Mouse (Mus musculus) thymus, adult 2 months (tissue): Measurements from ENCODE around the gene Dnajb2. TPM values are rescaled to one million over a fixed set of nuclear protein-coding genes. Genes with fewer than 3 reads are reported as not detected.
"Not testable (repeated sequence)": the region's sequence is repeated elsewhere in the genome, so short reads cannot be mapped to it uniquely, and the experiment has no call there.

Source experiments
- DNase-seq: peaks from one replicate; pipeline ENCODE4 v3.0.0; 2021
- H3K27ac ChIP-seq: fragments of 200-500 bp; 2 replicates; pipeline ENCODE4 v1.5.1; 2012; ENCODE audit warnings: low read length, control low read depth; ENCODE audit not compliant: control insufficient read depth, insufficient read depth
- H3K27me3 ChIP-seq: fragments of 200-500 bp; 2 replicates; pipeline ENCODE4 v1.6.1; 2012; ENCODE audit warnings: mild to moderate bottlenecking, low read length, moderate library complexity, mixed read lengths; ENCODE audit not compliant: control insufficient read depth, insufficient read depth
- H3K36me3 ChIP-seq: fragments of 200-500 bp; 2 replicates; pipeline ENCODE4 v1.6.1; 2012; ENCODE audit warnings: mild to moderate bottlenecking, low read length, moderate library complexity; ENCODE audit not compliant: control insufficient read depth, insufficient read depth
- H3K4me1 ChIP-seq: fragments of 200-500 bp; replicated peaks from 2 replicates; pipeline ENCODE4 v1.6.1; 2012; ENCODE audit warnings: low read length; ENCODE audit not compliant: control insufficient read depth, insufficient read depth
- H3K4me3 ChIP-seq: fragments of 200-500 bp; 2 replicates; pipeline ENCODE4 v1.5.1; 2012; ENCODE audit warnings: mild to moderate bottlenecking, low read length, control low read depth, moderate library complexity; ENCODE audit not compliant: control insufficient read depth, insufficient read depth
- CTCF ChIP-seq: fragments of 200-500 bp; IDR thresholded peaks from 2 replicates; pipeline ENCODE4 v1.5.1; 2012; ENCODE audit warnings: mild to moderate bottlenecking, control low read depth, low read length, moderate library complexity, borderline replicate concordance; ENCODE audit not compliant: control insufficient read depth, poor library complexity, insufficient read depth; ENCODE audit errors: extremely low read depth
- POLR2A ChIP-seq: fragments of 200-500 bp; IDR thresholded peaks from 2 replicates; pipeline ENCODE4 v1.6.1; 2012; ENCODE audit warnings: mild to moderate bottlenecking, low read length, control low read depth, moderate library complexity; ENCODE audit not compliant: control insufficient read depth, poor library complexity, insufficient read depth; ENCODE audit errors: extremely low read depth
- WGBS: fragments of 180-500 bp; shearing (Covaris S2); methylation state at CpG from one replicate; pipeline ENCODE4 v1.1.7; 2018; 5-methylcytosine and 5-hydroxymethylcytosine counted together
- polyA plus RNA-seq: library from polyadenylated mRNA; depleted of rRNA; stranded (reverse); fragments of >200 nt; gene quantifications from 2 replicates; pipeline ENCODE4 v1.2.3, GENCODE M21; 2012

The Dnajb2 gene
- polyA plus RNA-seq, 1 experiment: 22.3 TPM

DNA sequence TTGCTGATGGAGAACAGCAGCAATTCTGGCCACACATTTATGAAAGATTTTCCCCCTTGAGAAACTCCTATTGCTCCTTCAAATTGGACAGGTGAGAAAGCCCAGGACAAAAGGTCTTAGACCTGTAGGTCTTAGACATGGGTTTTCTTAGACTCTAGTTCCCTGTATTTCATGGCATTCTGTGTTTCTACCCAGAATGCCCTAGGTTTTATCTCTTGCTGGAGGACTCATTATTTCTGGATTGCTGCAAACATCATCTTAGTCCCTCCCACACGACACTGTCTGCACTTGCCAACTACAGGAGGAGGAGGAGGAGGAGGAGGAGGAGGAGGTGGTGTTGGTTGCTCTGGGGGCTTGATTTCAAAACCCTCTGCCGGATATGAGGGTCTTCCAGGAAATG lies 10.1 kb upstream of the Dnajb2 start:
- Histone ChIP-seq H3K4me3 (no peak overlapping the region), H3K27ac (no peak overlapping the region; the same call in 1 of the 2 replicates), H3K36me3 (no peaks in the 10 kb centered on the region), H3K27me3 (no peaks in the 10 kb centered on the region), H3K4me1 (peaks cover 30% of the 10 kb centered on the region)
- 49% methylated on average over 2 of the region's 2 CpGs for WGBS
- DNase-seq: no peak
- TF ChIP-seq POLR2A: no peak
- TF ChIP-seq CTCF: no peak

DNA sequence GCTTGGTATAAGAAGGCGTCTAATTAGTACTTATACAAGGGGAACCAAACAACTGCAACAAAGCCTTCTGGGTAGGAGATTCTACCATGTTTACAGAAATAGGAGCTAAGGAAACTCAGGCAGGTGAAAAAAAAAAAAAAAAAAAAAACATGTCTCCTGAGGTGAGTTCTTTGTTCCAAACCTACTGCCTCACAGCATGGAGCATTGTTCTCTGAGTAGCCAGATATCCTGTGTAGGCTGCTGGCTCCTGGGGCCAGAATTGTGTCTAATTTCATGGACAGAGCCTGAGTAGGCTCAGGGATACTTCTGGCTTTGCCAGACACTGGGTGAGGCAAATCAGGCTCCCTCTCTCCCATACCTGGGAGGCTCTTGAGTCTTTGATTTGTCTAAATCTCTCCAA lies 8.6 kb upstream of the Dnajb2 start:
- WGBS: 96% methylated on average over 1 of the region's 1 CpGs

GRCm38 (mm10) chr1:75229158-75229557 lies 7.0 kb upstream of the Dnajb2 start:
- Histone ChIP-seq H3K36me3 (no peaks in the 10 kb centered on the region), H3K4me1 (peaks cover 11% of the 10 kb centered on the region), H3K4me3 (no peak overlapping the region), H3K27me3 (no peaks in the 10 kb centered on the region), H3K27ac (no peak overlapping the region)
- TF ChIP-seq CTCF (no peak), POLR2A (no peak)
- WGBS: 48% methylated on average over 4 of the region's 4 CpGs
- no peak for DNase-seq

More for the DNA sequence above, 8.6 kb upstream of the Dnajb2 start:
- Histone ChIP-seq H3K4me1 (peaks cover 21% of the 10 kb centered on the region), H3K36me3 (no peaks in the 10 kb centered on the region), H3K27me3 (no peaks in the 10 kb centered on the region), H3K27ac (no peak overlapping the region), H3K4me3 (no peak overlapping the region)
- no peak for TF ChIP-seq CTCF
- no peak for TF ChIP-seq POLR2A
- no peak for DNase-seq

GRCm38 (mm10) chr1:75230335-75230994 lies 5.7 kb upstream of the Dnajb2 start:
- no peak for TF ChIP-seq CTCF
- no peak for TF ChIP-seq POLR2A
- Histone ChIP-seq H3K4me3 (no peak overlapping the region), H3K27ac (no peak overlapping the region), H3K4me1 (peaks cover 7% of the 10 kb centered on the region), H3K36me3 (no peaks in the 10 kb centered on the region), H3K27me3 (no peaks in the 10 kb centered on the region)
- no peak for DNase-seq
- WGBS: 69% methylated on average over 7 of the region's 7 CpGs

- no peaks in the 10 kb centered on the region for H3K27me3 ChIP-seq
- peaks cover 6% of the 10 kb centered on the region for H3K4me1 ChIP-seq
- no peaks in the 10 kb centered on the region for H3K36me3 ChIP-seq
- H3K4me3 ChIP-seq: no peak overlapping the region
- WGBS: 97% methylated on average over 4 of the region's 4 CpGs
- no peak overlapping the region for H3K27ac ChIP-seq
- TF ChIP-seq CTCF (no peak), POLR2A (no peak)
- no peak for DNase-seq
Observed at GRCm38 (mm10) chr1:75231224-75231623, 5.0 kb upstream of the Dnajb2 start.

DNA sequence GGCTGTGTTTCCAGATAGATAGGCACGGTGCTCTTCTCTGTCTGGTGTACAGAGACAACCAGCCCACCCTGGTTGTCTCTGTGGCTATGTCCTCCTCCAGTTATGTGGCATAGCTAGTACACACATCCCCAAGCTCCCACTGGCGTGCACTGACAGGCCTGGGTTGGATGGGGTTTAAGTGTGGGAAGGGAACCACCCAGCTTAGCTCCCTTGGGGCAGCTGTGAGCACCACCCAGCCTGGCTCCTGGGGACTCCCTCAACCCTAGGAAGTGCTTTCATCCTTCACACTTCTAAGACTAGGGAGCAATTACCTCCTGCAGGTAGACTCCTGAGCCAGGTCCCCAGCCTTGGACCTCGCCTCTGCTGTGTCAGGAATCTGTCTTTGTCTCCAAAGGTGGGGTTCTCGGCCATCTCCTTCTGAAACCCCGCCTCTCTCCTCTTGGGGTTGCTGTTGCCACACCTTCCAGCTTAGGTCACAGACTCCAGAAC lies 4.5 kb upstream of the Dnajb2 start, which contains the start of gene A630095N17Rik:
Gene A630095N17Rik (minus strand): TSS at position 439 of the 489 bp plus-strand sequence.
- Histone ChIP-seq H3K27me3 (no peaks in the 10 kb centered on the region), H3K4me1 (peaks cover 3% of the 10 kb centered on the region), H3K4me3 (no peak within 1 kb of the TSS), H3K36me3 (no peaks in the 10 kb centered on the region), H3K27ac (no peak within 1 kb of the TSS)
- DNase-seq: no peak
- 88% methylated on average over 5 of the region's 5 CpGs for WGBS
- TF ChIP-seq CTCF (no peak), POLR2A (no peak)

- H3K4me1 ChIP-seq, H3K4me3 ChIP-seq, DNase-seq, H3K27ac ChIP-seq, H3K36me3 ChIP-seq, H3K27me3 ChIP-seq: not testable (repeated sequence)
- WGBS: 85% methylated on average over 4 of the region's 4 CpGs
Observed at GRCm38 (mm10) chr1:75232489-75232888, 3.7 kb upstream of the Dnajb2 start.
